Mouse (Mus musculus) cerebellum, adult 2 months (tissue): ENCODE measurements around the gene Grb14. TPM values are rescaled to one million over a fixed set of nuclear protein-coding genes. Genes with fewer than 3 reads are reported as not detected.

Source experiments
- DNase-seq, 2 experiments: peaks; one replicate each; pipeline ENCODE4 v3.0.0; 2021
- H3K27ac ChIP-seq: fragments of 200-500 bp; 2 replicates; pipeline ENCODE4 v1.5.1; 2012; ENCODE audit warnings: low read length, control low read depth, inconsistent platforms; ENCODE audit not compliant: insufficient read depth
- H3K27me3 ChIP-seq: fragments of 200-500 bp; 2 replicates; pipeline ENCODE4 v1.6.1; 2012; ENCODE audit warnings: inconsistent platforms, mild to moderate bottlenecking, low read length, moderate library complexity; ENCODE audit not compliant: control insufficient read depth, insufficient read depth
- H3K4me1 ChIP-seq: fragments of 200-500 bp; 2 replicates; pipeline ENCODE4 v1.6.1; 2011; ENCODE audit warnings: low read length; ENCODE audit not compliant: control insufficient read depth, insufficient read depth
- H3K4me3 ChIP-seq: fragments of 200-500 bp; replicated peaks from 2 replicates; pipeline ENCODE3; 2011; ENCODE audit warnings: mild to moderate bottlenecking, low read depth, low read length, control low read depth; ENCODE audit not compliant: insufficient read depth
- CTCF ChIP-seq: fragments of 200-500 bp; IDR thresholded peaks from 2 replicates; pipeline ENCODE4 v1.5.1; 2011; ENCODE audit warnings: low read depth, mild to moderate bottlenecking, control low read depth, low read length, moderate library complexity, borderline replicate concordance; ENCODE audit not compliant: insufficient read depth
- POLR2A ChIP-seq: fragments of 200-500 bp; IDR thresholded peaks from 2 replicates; pipeline ENCODE4 v1.6.1; 2011; ENCODE audit warnings: low read length, control low read depth, borderline replicate concordance; ENCODE audit not compliant: insufficient read depth
- WGBS: fragments of 180-500 bp; shearing (Covaris S2); methylation state at CpG from one replicate; pipeline ENCODE4 v1.1.7; 2018; 5-methylcytosine and 5-hydroxymethylcytosine counted together
- polyA plus RNA-seq: library from polyadenylated mRNA; depleted of rRNA; stranded (reverse); fragments of >200 nt; gene quantifications from 2 replicates; pipeline ENCODE4 v1.2.3, GENCODE M21; 2012

Gene Grb14
- polyA plus RNA-seq, 1 experiment = 34.6 TPM

DNA sequence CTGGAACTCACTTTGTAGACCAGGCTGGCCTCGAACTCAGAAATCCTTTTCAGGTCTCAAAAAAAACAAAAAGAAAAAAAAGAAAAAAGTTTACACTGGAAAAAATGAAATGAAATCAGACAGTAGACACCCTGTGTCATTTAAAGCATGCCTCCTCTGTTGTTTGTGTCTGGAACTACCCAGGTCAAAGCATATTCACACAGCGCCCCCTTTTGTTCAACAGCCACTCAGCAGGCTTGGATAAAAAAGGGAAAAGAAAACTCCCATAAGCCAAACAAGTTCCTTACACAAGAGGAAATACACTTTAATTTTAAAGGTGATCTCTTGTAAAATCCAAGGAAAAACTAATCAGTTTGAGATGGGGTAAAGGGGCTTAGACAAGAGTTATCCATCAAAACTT, 21.4 kb downstream of the Grb14 start:
- Histone ChIP-seq H3K27ac (no peak overlapping the region), H3K27me3 (no peaks in the 10 kb centered on the region), H3K4me1 (peaks cover 5% of the 10 kb centered on the region; the same call in 1 of the 2 replicates), H3K4me3 (no peak overlapping the region)
- no peak for TF ChIP-seq POLR2A
- peak; percentile 18; the same call in 1 of the 2 replicates for TF ChIP-seq CTCF
- 49% methylated on average over 2 of the region's 2 CpGs for WGBS
- DNase-seq = peak in 1 of 2 experiments; percentile 37

DNA sequence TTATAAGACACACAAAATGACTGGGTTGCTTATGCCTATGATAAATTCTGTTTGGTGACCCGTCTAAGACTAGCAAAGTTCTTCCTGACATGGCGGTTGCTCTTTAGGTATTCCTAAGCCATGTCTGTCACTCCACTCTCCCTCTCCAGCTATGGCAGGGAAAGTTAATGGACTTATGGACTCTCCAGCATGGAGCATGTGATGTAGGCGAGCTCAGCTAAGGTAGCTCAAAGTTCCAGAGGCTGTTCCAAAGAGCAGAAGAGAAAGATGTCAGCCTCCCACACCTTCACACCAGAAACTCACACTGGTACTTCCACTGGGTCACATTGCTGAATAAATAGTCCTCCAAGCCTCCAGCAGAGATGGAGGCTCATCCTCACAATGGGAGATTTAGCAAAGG, 22.2 kb downstream of the Grb14 start:
- no peak for TF ChIP-seq CTCF
- no peak for TF ChIP-seq POLR2A
- WGBS = 92% methylated on average over 3 of the region's 3 CpGs
- Histone ChIP-seq H3K27me3 (no peaks in the 10 kb centered on the region), H3K4me1 (peaks cover 5% of the 10 kb centered on the region; the same call in 1 of the 2 replicates), H3K4me3 (no peak overlapping the region), H3K27ac (no peak overlapping the region)
- no peak for DNase-seq

DNA sequence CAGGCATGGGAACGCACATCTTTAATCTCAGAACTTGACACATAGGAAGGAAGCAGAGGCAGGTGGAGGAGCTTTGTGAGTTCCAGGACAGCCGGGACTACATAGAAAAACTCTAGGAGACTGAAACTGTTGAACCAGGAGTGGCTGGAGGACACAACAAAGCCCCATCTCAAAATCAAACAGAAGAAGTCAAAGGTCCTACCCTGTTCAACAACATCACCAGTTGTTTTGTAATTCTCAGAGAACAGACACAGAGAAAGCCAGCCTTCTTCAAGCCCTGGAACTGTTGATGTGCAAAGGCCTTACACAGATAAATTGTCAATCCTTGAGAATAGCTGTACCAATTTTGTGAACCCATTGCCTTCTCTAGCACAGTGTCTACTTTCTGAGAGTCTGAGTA, 29.7 kb downstream of the Grb14 start:
- H3K4me1 ChIP-seq = no peaks in the 10 kb centered on the region
- H3K27ac ChIP-seq = no peak overlapping the region
- DNase-seq = no peak
- H3K27me3 ChIP-seq = no peaks in the 10 kb centered on the region
- H3K4me3 ChIP-seq = no peak overlapping the region
- no peak for TF ChIP-seq POLR2A
- no peak for TF ChIP-seq CTCF
- WGBS = 96% methylated on average over 2 of the region's 2 CpGs

DNA sequence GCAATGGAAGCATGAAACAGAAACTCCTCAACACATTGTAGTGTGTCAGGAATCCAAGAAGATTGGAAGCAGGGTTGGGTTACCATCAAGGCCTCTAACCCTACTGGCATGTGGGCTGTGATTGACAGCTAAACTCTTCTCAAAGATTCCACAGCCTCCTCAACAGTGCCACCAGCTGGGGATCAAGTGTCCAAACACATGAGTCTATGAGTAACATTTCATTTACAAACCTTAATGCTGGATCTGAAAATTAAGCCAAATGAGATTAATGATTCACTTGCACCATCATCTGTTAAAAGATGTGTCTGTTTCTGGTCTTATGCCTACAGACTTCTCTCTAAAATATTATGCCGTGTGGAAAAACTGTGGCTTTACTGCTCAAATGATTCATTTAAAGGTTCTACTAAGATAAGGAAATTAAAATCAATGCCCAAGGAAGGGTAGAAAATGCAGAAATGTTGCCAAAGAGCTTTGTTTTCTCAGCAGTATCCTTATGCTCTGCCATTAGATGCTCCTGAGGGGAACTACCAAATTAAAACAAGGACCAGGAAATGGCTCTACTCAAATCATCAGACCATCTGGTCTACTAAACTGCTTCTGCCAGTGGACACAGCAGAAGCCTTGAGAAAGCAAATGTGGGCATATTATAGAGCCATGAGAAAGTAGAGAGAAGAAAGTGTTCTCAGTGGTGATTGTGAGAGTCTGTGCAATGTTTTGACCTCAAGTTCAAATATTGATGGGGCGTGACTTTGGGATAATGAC, 35.2 kb downstream of the Grb14 start:
- Histone ChIP-seq H3K4me3 (no peak overlapping the region), H3K4me1 (no peaks in the 10 kb centered on the region), H3K27me3 (no peaks in the 10 kb centered on the region), H3K27ac (no peak overlapping the region)
- TF ChIP-seq POLR2A (no peak), CTCF (no peak; the same call in 1 of the 2 replicates)
- DNase-seq = peak in 1 of 2 experiments; percentile 72
- 51% methylated on average over 2 of the region's 2 CpGs for WGBS

DNA sequence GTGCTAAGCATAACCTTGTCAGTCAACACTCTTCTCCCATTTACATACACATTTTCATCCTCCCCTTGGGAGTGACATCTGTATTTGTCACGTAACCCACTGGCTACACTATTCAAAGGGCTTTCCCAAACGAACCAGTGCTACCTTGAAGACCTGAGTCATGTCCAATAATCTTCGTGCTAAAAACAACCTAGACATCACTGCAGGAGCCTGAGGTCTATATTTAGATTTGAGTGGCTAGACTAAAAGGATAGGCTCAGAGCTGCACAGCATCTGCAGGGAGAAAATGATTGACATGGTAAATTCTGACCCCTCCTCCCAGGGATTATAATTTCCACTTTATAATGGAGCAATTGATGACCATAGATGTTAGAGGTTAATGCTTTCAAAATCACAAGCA, 37.0 kb downstream of the Grb14 start:
- Histone ChIP-seq H3K4me1 (no peaks in the 10 kb centered on the region), H3K27me3 (no peaks in the 10 kb centered on the region), H3K4me3 (no peak overlapping the region), H3K27ac (no peak overlapping the region)
- DNase-seq = no peak
- no peak for TF ChIP-seq POLR2A
- no peak for TF ChIP-seq CTCF
- 58% methylated on average over 3 of the region's 3 CpGs for WGBS

DNA sequence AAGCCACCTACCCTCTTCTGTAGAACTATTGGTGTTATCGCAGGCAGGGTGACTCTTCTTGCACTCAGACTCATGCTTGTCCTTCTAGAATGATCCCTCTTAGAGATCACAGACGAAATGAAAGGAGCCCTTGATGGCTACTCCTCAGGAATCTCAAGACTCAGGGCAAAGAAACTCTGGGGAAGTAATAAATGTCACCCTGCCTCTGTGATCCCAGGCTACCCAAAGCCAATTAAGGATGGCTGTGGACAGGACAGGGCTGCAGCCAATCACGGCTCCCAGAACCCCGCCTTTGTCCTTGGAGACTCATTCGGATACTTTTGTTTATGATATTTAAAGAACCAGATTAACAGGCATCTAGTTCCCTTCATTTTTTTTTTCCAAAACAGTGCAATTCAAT, 49.2 kb downstream of the Grb14 start:
- no peak overlapping the region for H3K4me3 ChIP-seq
- TF ChIP-seq POLR2A (no peak), CTCF (no peak)
- 80% methylated on average over 5 of the region's 5 CpGs for WGBS
- H3K4me1 ChIP-seq = no peaks in the 10 kb centered on the region
- H3K27me3 ChIP-seq = no peaks in the 10 kb centered on the region; the same call in 1 of the 2 replicates
- no peak for DNase-seq
- no peak overlapping the region for H3K27ac ChIP-seq

DNA sequence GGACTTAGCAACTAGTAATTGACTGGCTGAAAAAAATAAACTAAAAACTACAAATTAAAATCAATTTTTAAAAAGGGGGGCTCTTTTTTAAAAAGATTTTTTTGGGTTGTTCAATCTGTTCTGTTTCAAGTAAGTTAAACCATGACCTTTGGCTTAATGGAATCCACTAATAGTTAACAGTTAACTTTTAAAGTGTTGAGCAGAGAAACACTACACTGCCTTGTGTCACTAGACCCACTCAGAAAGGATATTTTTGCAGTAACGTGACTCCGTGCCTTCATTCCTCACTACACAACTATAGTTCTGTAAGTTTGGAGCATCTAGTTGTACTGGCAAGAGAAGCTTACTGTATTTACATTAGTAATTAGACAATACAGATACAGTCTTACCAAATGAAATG, 50.2 kb downstream of the Grb14 start:
- DNase-seq = no peak
- TF ChIP-seq CTCF (no peak), POLR2A (no peak)
- 89% methylated on average over 2 of the region's 2 CpGs for WGBS
- no peaks in the 10 kb centered on the region; the same call in 1 of the 2 replicates for H3K27me3 ChIP-seq
- H3K4me3 ChIP-seq = no peak overlapping the region
- no peaks in the 10 kb centered on the region for H3K4me1 ChIP-seq
- H3K27ac ChIP-seq = no peak overlapping the region

DNA sequence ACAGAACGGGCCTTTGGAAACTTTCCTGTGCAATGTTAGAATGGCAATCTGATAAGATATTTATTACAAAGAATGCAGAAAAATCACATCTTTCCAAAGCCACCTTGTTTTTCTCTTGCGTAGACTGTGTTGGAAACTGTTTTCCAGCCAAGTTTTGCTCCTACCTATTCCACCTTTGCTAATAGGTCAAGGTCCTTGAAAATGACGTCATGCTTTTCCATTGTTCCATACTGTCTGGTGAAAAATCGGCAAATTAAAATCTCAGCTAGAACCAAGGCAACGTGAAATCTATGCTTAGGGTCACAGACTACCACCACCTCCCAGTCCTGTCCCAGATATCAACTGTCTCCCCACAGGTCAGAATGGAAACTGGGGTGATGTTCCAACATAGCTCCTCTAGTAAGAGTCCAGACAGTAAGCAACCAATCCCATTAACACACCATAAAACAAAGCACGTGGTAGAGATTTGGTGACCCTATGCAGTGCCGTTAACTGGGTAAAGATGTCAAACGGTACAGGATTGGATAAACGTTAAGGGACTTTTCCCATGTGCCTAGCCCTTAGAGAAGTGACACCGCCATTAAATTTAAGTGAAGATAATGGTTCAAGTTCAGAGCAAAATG, 50.9 kb downstream of the Grb14 start:
- no peaks in the 10 kb centered on the region for H3K4me1 ChIP-seq
- TF ChIP-seq POLR2A (no peak), CTCF (no peak)
- no peaks in the 10 kb centered on the region; the same call in 1 of the 2 replicates for H3K27me3 ChIP-seq
- no peak overlapping the region for H3K4me3 ChIP-seq
- no peak overlapping the region for H3K27ac ChIP-seq
- DNase-seq = no peak
- 92% methylated on average over 10 of the region's 10 CpGs for WGBS
